Comparison of ENCODE assay signal across 9 mouse cellular contexts in the genomic region with DNA sequence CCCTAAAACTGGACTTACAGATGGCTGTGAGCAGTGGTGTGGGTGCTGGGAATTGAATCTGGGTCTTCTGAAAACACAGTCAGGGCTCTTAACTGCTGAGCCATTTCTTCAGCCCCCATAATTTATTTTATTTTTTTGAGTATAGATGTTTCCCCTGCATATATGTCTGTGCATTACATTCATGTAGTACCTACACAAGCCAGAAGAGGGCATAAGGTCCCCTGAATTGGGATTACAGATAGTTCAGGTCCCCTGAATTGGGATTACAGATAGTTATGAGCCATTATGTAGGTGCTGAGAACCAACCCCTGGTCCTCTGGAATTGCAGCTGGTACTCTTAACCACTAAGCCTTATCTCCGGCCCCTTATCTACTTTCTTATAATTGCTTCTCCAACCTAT. TPM values are rescaled to one million over a fixed set of nuclear protein-coding genes. Genes with fewer than 3 reads are reported as not detected.
DNase-seq lines count a peak whose midpoint lies in the region; ATAC-seq and TF ChIP-seq lines count a peak whose summit lies in the region.
"Had no signal": no experiment of that assay in that cellular context is flagged by ENCODE, and none has a peak within 500 bp of the region (broad histone marks: within the 10 kb centered on the region; RNA-seq: fewer than 3 reads in every experiment).

No protein-coding gene starts in this region.

- 0 out of 2 replicates have a peak, but pooled peaks have one; percentile 0 for TF ChIP-seq CTCF in spleen, adult 2 months (IDR thresholded peaks at IDR 0.05; ENCODE audit: extremely low read depth, insufficient read depth, insufficient read length, insufficient replicate concordance)

- H3K27ac ChIP-seq in embryonic facial prominence, embryonic 11.5 days (replicated peaks; ENCODE audit: low read depth, low read length): no peak overlapping the region
- no peak overlapping the region for H3K27ac ChIP-seq in embryonic facial prominence, embryonic 10.5 days (replicated peaks)
- H3K27ac ChIP-seq in spleen, adult 2 months (ENCODE audit: insufficient read depth, low read length): no peak overlapping the region

- TF ChIP-seq POLR2A in spleen, adult 2 months (IDR thresholded peaks at IDR 0.05; ENCODE audit: low read depth, low read length): no peak

- H3K9ac ChIP-seq in embryonic facial prominence, embryonic 11.5 days (replicated peaks; ENCODE audit: low read length): no peak overlapping the region

- no peak for ATAC-seq in embryonic facial prominence, embryonic 11.5 days (replicated peaks; ENCODE audit: insufficient number of reproducible peaks, low FRiP score, low TSS enrichment, low read depth)
- ATAC-seq in erythroblast, adult 5-6 weeks (replicated peaks; ENCODE audit: low FRiP score, poor library complexity, severe bottlenecking): peak; percentile 81
- ATAC-seq: forebrain, embryonic 16.5 days had no signal

- H3K4me1 ChIP-seq in embryonic facial prominence, embryonic 11.5 days (ENCODE audit: control insufficient read depth, insufficient read depth, low read length): no peaks in the 10 kb centered on the region
- no peaks in the 10 kb centered on the region for H3K4me1 ChIP-seq in embryonic facial prominence, embryonic 10.5 days
- peaks cover 2% of the 10 kb centered on the region; the same call in 1 of the 2 replicates for H3K4me1 ChIP-seq in spleen, adult 2 months (ENCODE audit: control insufficient read depth, insufficient read depth, insufficient read length)

- H3K4me2 ChIP-seq in embryonic facial prominence, embryonic 11.5 days (ENCODE audit: low read depth, low read length): no peak overlapping the region

- 94% methylated on average over 1 of the region's 1 CpGs for WGBS in embryonic facial prominence, embryonic 11.5 days
- WGBS in embryonic facial prominence, embryonic 10.5 days: 93% methylated on average over 1 of the region's 1 CpGs
- 94% methylated on average over 1 of the region's 1 CpGs for WGBS in spleen, adult 2 months

- H3K36me3 ChIP-seq in embryonic facial prominence, embryonic 11.5 days (replicated peaks; ENCODE audit: control insufficient read depth, insufficient read depth, low read depth, low read length): no peaks in the 10 kb centered on the region
- H3K36me3 ChIP-seq in embryonic facial prominence, embryonic 10.5 days (replicated peaks): peaks cover 29% of the 10 kb centered on the region
- peaks cover 26% of the 10 kb centered on the region for H3K36me3 ChIP-seq in spleen, adult 2 months (ENCODE audit: control insufficient read depth, insufficient read depth, low read length)

- DNase-seq in embryonic facial prominence, embryonic 11.5 days (ENCODE audit: low spot score): peak; percentile 9
- DNase-seq in embryonic facial prominence, embryonic 10.5 days (ENCODE audit: low spot score): no peak
- peak in 1 of 2 experiments; percentile 11 for DNase-seq in spleen, adult 2 months (ENCODE audit: low read depth in 1 of 2, low spot score in 2 of 2)
- no peak for DNase-seq in spleen, postnatal 10 days (ENCODE audit: low spot score in 2 of 2)
- DNase-seq in retina, postnatal 1 day: peak; percentile 24
- no peak for DNase-seq in left cerebral cortex, adult 18-20 months (ENCODE audit: low spot score in 2 of 2)
- DNase-seq in urinary bladder, postnatal 25 days (ENCODE audit: low spot score): no peak

- H3K9me3 ChIP-seq in embryonic facial prominence, embryonic 11.5 days (replicated peaks; ENCODE audit: control insufficient read depth, low read length): no peaks in the 10 kb centered on the region
- H3K9me3 ChIP-seq in embryonic facial prominence, embryonic 10.5 days: no peaks in the 10 kb centered on the region

- no peaks in the 10 kb centered on the region for H3K27me3 ChIP-seq in embryonic facial prominence, embryonic 11.5 days (ENCODE audit: control insufficient read depth, insufficient read depth, low read length)
- H3K27me3 ChIP-seq in embryonic facial prominence, embryonic 10.5 days (replicated peaks; ENCODE audit: low read depth, poor library complexity, severe bottlenecking): no peaks in the 10 kb centered on the region
- H3K27me3 ChIP-seq in spleen, adult 2 months (ENCODE audit: control insufficient read depth, insufficient read depth, low read length): no peaks in the 10 kb centered on the region

- no peak overlapping the region for H3K4me3 ChIP-seq in embryonic facial prominence, embryonic 11.5 days (ENCODE audit: low read depth, low read length)
- no peak overlapping the region for H3K4me3 ChIP-seq in embryonic facial prominence, embryonic 10.5 days
- H3K4me3 ChIP-seq in spleen, adult 2 months (ENCODE audit: extremely low read depth, insufficient read depth, insufficient read length): no peak overlapping the region

RNA-seq across cellular contexts. Expression of gene Fkbp15, which starts 16.3 kb away (rescaled TPM):
- 16.3 and 18.4 TPM in 2 replicates for polyA plus RNA-seq in embryonic facial prominence, embryonic 11.5 days (2014; fragmentation: Nextera tagmentation; extraction: Ambion mirVana)
- 18.0 and 18.1 TPM in 2 replicates for polyA plus RNA-seq in embryonic facial prominence, embryonic 10.5 days (2016; fragmentation: Nextera tagmentation; extraction: Ambion mirVana)
- 32.2 TPM in 2 replicates for polyA plus RNA-seq in spleen, adult 2 months (2012; rRNA removed)
- 15.0 and 25.9 TPM in 2 replicates for total RNA-seq in erythroblast, adult 5-6 weeks (2015; ENCODE audit: low replicate concordance)
- 29.0 and 31.6 TPM in 2 replicates for total RNA-seq in erythroblast, adult 5-6 weeks (2017; ENCODE audit: low replicate concordance)
- 10 to 100 TPM; 32.8 to 33.2 TPM for total RNA-seq in left cerebral cortex, adult 18-20 months (2021)

RNA-seq across cellular contexts. Expression of gene Slc31a1, which starts 16.5 kb away (rescaled TPM):
- polyA plus RNA-seq in embryonic facial prominence, embryonic 11.5 days (2014; fragmentation: Nextera tagmentation; extraction: Ambion mirVana): 49.0 and 51.2 TPM in 2 replicates
- 45.5 and 48.0 TPM in 2 replicates for polyA plus RNA-seq in embryonic facial prominence, embryonic 10.5 days (2016; fragmentation: Nextera tagmentation; extraction: Ambion mirVana)
- 5.0 and 5.4 TPM in 2 replicates for polyA plus RNA-seq in spleen, adult 2 months (2012; rRNA removed)
- 2.7 and 5.2 TPM in 2 replicates for total RNA-seq in erythroblast, adult 5-6 weeks (2015; ENCODE audit: low replicate concordance)
- 3.7 and 5.4 TPM in 2 replicates for total RNA-seq in erythroblast, adult 5-6 weeks (2017; ENCODE audit: low replicate concordance)
- 10 to 100 TPM; 10.7 to 11.3 TPM for total RNA-seq in left cerebral cortex, adult 18-20 months (2021)

Comparison
In these comparisons a context has a peak if more than half of its experiments do, and no peak if none do; other contexts are left out.
1. DNase-seq: peak in embryonic facial prominence, embryonic 11.5 days (single experiment) and retina, postnatal 1 day (single experiment); none in embryonic facial prominence, embryonic 10.5 days (single experiment), spleen, postnatal 10 days (0 of 2), left cerebral cortex, adult 18-20 months (0 of 2) and urinary bladder, postnatal 25 days (single experiment).